Mouse (Mus musculus) NIH3T3 (cell line): ENCODE data around the gene Pld1.
A peak's percentile ranks its signal among the peaks of the same experiment; 100 is the strongest.

Source experiments
- DNase-seq: peaks from one replicate; pipeline ENCODE4 v3.0.0-alpha.2; 2012; ENCODE audit warnings: low read depth

Gene Pld1

DNA sequence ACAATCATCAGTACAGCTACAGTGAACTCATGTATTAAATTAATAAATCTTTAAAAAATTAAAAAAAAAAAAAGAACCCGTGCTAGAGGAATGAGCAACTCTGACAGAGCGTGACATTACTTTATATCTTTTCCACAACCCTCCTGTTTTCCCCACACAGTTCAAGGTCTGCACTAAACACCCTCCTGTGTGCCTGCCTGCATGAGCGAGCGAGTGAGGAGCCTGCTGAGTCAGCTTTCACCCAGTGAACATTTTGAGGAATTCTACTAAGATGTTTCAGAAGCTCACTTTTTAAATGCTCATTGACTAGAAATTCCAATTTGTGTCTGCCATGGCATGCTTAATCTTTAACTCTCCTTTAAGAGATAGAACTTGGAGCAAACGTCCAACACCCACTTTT, 109.1 kb downstream of the Pld1 start:
- no peak for DNase-seq

DNA sequence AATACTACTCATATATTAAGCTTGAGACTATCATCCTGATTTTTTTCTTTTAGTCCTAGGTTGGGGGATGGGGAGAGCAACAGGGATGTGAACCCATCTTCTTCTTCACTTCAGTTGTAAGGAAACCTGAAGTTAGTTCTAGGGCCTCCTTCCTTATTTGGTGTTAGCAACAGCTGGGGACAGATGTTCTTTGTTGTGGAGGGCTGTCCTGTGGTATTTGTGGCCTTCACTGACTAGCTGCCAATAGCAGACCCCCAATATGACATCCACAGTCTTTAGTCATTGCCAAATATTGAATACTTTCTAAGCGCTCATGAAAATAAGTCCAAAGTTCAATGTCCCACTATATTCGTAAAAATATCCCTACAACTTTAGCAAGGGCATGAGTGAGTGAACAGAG, 111.0 kb downstream of the Pld1 start:
- no peak for DNase-seq

- no peak for DNase-seq
These were observed 114.6 kb downstream of the Pld1 start for GRCm38 (mm10) chr3:28053076-28053475.

GRCm38 (mm10) chr3:28060713-28061112, 122.2 kb downstream of the Pld1 start:
- no peak for DNase-seq

DNA sequence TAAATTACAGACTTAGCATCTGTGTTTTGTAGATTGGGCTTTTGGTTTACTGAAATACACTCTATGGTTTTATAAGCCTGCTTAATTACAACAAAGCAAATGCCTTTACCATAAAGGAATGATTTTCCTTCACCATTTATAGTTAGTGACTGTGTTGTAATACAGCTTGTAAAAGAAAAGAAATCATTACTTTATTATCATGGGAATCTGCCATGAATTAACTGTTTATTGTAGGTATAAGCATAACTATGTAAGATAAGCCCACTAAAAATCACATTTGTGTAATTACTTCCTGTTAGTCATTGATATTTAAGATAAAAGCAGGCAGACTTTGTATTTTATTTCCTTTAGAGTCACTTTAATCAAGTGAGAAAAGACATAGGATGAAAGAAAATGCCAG, 122.7 kb downstream of the Pld1 start:
- DNase-seq: no peak

GRCm38 (mm10) chr3:28079211-28079610, 140.7 kb downstream of the Pld1 start:
- DNase-seq: no peak

DNA sequence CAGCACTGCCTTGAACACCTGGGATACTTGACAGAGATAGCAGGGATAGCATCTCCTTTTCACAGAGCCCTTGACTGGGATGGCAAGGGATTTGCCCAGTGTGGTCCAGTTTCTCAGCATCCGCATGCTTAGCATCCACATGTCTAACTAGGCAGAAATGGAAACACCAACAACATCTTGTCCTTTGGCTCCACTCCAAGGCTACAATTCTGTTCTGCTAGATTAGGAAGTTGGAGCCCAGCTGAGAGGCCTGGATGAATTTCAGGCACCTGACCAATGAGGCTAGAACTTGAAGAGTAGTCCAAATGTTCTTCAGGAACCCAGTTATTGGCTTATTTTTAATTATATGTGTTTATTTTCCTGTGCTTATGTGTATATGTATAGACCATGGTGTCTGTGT, 141.6 kb downstream of the Pld1 start:
- peak; percentile 12 for DNase-seq

DNA sequence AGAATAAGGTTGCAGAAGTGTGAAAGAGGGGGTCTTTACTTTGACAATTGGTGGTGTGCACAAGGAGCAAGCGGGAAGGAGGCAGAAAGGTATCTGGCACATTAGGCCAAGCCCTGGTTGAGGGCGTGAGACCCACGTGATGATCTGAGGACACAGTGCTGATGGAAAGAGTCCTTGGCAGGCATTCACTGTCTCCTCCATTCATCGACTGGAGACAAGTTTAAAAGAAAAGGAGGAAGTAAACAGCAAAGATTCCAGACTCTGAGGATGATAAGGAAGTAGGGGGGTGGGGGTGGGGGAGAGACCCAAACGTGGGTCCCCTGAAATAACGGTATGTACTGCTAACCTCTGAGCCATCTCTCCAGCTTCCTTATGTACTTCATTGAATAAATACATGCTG, 142.5 kb downstream of the Pld1 start:
- no peak for DNase-seq

DNA sequence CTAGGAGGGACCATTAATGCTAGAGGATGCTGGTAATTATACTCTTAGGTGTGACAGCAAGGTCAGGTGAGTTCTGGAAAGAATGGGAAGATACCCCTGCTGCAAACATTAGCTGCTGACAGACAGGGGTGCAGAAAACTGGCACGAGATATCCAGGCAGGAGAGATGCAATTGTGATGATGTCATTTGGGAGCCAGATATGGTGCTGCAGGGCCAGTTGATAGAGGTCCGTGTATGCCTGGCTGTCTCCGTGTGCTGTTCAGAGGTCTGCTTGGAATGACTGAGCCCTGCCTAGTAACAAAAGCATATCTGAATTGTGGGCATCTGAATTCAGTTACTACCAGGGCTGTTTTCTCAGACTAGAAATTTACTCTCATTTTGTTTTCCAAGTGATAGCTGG, 144.7 kb downstream of the Pld1 start:
- no peak for DNase-seq

GRCm38 (mm10) chr3:28084281-28084680, 145.8 kb downstream of the Pld1 start:
- no peak for DNase-seq

- DNase-seq: no peak
These were observed 152.8 kb downstream of the Pld1 start for GRCm38 (mm10) chr3:28091296-28091695.

GRCm38 (mm10) chr3:28091741-28092140, 153.2 kb downstream of the Pld1 start:
- DNase-seq: peak; percentile 23

DNA sequence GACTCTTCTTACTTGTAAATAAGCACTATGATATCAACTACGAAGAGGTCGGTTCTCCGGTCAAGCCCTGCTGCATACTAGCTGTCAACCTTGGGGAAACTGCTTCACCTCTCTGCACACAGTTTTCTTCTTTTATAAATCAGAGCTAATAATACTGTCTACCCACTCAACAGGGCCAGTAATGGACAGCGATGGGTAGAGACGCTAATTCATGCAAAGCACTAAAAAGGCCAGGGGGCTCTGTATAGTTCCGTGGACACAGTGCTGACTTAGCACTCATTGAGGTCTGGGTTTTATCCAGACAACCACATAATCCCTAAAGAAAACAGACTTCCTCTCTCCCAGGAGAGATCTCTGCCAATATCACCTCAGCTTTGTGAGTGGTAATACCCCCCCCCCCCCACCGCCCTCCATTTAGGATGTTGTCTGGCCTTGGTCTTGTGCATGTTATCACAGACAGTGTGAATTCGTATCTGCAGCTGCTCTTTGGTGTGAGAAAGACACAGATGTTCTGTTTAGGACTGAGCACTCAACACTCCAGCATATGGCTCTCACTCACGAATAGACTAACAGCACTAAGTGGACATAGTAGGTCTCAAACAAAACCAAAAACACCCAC, 155.3 kb downstream of the Pld1 start:
- no peak for DNase-seq

- DNase-seq: no peak
These were observed 157.0 kb downstream of the Pld1 start for GRCm38 (mm10) chr3:28095451-28095850.

- no peak for DNase-seq
These were observed 160.7 kb downstream of the Pld1 start for GRCm38 (mm10) chr3:28099175-28099574.

GRCm38 (mm10) chr3:28104992-28105391, 166.5 kb downstream of the Pld1 start:
- DNase-seq: no peak

DNA sequence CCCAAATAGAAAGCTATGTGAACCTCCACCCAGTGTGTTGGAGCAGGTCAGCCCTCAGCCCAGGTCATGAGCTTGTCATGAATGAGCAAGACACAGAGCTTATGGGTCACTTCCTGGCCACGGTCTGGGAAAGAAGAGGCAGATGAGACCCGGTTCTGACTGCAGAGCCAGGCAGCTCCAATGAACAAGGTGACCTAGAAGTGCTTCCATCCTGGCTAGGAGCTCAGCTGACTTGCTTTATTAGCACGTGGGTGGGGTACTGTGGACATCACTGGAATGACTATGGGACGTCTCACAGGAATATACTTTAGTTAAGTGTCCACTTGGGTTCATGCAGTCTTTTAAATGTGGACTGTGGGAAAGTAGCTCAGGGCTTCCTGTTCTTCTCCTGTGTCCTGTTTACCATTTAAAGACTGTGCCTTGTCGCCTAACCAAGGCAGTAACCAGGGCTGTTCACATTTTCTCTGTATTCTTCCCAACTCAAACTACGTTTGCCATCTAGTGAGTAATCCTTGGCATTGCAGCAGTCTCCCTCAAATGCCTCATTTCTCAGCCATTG, 169.0 kb downstream of the Pld1 start:
- DNase-seq: peak; percentile 77

GRCm38 (mm10) chr3:28111516-28111915, 173.0 kb downstream of the Pld1 start:
- DNase-seq: peak; percentile 48

DNA sequence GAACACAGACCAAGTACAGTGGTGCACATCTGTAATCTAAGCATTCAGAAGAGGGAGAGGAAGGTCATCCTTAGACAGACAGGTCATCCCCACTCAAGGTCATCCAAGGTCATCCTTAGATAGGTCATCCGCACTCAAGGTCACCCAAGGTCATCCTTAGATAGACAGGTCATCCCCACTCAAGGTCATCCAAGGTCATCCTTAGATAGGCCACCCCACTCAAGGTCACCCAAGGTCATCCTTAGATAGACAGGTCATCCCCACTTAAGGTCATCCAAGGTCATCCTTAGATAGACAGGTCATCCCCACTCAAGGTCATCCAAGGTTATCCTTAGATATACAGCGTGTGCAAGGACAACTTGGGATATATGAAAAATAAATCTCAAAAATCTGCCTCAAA, 175.4 kb downstream of the Pld1 start:
- DNase-seq: no peak

GRCm38 (mm10) chr3:28141716-28142115, 203.2 kb downstream of the Pld1 start:
- DNase-seq: no peak

DNA sequence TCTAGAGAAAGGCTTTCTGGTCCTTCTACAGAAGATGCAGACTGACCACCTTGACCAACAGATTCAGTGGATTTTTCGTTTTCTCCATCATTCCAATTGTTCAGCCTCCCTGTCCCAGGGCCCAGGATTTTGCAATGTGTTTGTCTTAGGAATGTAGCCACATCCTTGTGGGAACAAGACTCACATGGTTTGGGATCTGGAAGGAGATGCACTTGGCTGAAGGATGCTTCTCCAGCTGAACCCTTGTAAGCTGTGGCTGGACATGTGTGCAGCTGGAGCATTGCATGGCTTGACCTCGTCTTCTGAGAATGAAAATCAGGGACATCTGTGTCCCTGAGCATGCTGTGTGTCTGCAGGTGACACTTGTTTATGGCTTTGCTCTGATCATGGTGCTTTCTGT, 203.6 kb downstream of the Pld1 start:
- DNase-seq: peak; percentile 22

DNA sequence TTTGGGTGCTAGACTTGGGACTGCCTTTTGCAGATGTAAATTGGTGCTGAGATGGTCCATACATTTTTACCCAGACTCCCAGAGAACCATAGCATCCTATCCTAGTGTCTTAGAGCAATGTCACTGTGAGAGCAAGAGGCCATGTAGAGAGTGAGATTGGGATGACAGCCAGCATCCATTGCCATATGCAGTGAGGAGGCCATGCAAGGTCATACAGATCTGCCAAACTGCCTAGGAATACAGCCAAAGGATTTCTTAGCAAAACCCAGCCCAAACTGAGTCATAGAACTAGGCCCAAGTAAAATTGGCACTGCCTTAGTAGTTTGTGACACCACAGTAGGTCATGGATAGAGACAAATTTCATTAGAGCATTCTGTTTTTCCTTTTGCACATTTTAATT, 206.2 kb downstream of the Pld1 start:
- DNase-seq: peak; percentile 72

DNA sequence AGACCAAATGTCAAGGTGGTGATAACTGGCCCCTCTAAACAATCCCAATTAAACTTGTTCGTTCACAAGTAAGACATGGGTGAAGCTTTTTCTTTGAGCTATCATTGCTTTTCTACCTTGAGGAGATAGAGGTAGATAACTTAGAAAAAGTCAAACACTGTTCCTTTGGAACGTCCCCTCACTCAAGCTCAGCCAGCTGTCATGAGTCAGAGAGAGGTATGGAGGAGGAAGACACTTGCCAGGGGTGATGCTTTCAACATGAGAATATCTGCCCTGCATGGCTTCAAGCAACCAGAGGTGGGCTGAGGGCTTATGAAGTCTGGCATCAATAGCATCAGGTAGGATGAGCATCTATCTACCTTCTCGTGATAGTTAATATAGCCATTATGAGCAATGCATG, 207.0 kb downstream of the Pld1 start:
- no peak for DNase-seq

GRCm38 (mm10) chr3:28149656-28150256, 211.3 kb downstream of the Pld1 start:
- no peak for DNase-seq
